Mouse (Mus musculus): ENCODE data around the gene Slc4a1. TPM values are rescaled to one million over a fixed set of nuclear protein-coding genes. Genes with fewer than 3 reads are reported as not detected.

The Slc4a1 gene
- polyA plus RNA-seq, 1 experiment from 2014 or later = 5.6 TPM

DNA sequence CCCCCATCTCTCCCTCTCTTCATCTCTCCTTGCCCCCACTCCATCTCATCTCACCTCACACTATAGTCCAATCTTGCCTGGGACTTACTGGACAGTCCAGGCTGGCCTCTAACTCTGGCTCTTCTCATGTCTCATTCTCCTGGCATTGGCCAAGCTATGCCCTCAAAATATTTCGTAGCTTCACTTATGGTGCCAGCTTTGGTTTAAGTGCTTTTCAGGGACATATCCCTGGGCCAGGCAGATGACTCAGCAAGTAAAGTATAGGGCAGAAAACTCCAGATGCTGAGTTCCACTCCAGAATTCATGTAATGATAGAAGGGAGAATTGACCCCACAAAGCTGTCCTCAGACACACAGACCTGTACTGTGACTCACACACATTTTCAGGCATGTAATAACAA lies 29.8 kb downstream of the Slc4a1 start:
- H3K27me3 ChIP-seq (ENCODE audit: control insufficient read depth, insufficient read depth, low read length) = no peaks in the 10 kb centered on the region
- H3K9ac ChIP-seq (ENCODE audit: low read length) = no peak overlapping the region
- no peak for ATAC-seq (ENCODE audit: insufficient number of reproducible peaks, insufficient read depth, low FRiP score, low read depth)
- H3K4me1 ChIP-seq (ENCODE audit: control insufficient read depth in 2 of 2, insufficient read depth in 2 of 2, low read length in 2 of 2) = peaks cover 4 to 16% of the 10 kb centered on the region in 2 experiments
- no peaks in the 10 kb centered on the region for H3K9me3 ChIP-seq (ENCODE audit: control insufficient read depth, low read length)
- no peaks in the 10 kb centered on the region for H3K36me3 ChIP-seq (ENCODE audit: control insufficient read depth, insufficient read depth, low read length)
- no peak overlapping the region for H3K27ac ChIP-seq (replicated peaks in 1 of 2; ENCODE audit: control insufficient read depth in 1 of 2, insufficient read depth in 1 of 2, low read depth in 2 of 2, low read length in 2 of 2)
- no peak overlapping the region for H3K4me2 ChIP-seq (ENCODE audit: low read length)
- 72% methylated on average over 1 of the region's 1 CpGs for WGBS
- no peak overlapping the region for H3K4me3 ChIP-seq (ENCODE audit: control insufficient read depth in 1 of 2, insufficient read depth in 1 of 2, low read depth in 1 of 2, low read length in 2 of 2)

DNA sequence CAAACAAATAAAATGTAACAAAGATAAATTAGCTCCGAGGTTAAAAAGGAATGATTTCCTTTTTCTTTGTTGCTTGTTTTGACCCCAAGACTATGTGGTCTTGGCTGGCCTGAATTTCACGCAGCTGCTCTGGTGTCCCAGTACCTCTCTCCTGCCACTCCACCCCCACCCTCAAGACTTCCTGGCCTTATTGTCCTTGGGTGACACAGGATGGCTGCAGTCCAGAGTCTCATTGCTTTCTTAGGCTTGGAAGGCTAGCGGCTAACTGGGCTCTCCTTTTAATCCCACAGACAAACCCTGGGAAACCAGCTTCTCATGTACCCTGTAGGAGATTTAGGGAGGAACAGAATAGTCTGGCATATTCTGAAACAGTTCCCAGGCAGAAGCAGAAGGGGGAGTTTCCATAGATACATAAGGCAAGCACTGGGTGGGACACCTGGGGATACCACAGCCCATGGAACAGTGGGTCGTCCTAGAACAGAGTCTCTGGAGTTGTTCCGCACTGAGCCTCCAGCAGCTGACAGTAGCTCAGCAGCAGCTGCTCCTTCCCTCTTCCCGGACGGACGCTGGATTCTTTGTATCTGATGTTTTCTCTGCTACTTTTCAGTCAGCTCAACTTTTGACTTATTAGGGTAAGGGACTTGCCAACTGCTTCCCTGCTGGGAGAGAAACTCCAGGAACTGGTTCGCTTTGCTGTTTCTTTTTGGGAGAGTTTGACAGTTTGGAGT lies 30.9 kb downstream of the Slc4a1 start:
- Histone ChIP-seq H3K4me1 (ENCODE audit: control insufficient read depth in 2 of 2, insufficient read depth in 2 of 2, low read length in 2 of 2) (peaks cover 4 to 16% of the 10 kb centered on the region in 2 experiments), H3K36me3 (ENCODE audit: control insufficient read depth, insufficient read depth, low read length) (no peaks in the 10 kb centered on the region), H3K27ac (replicated peaks in 1 of 2; ENCODE audit: control insufficient read depth in 1 of 2, insufficient read depth in 1 of 2, low read depth in 2 of 2, low read length in 2 of 2) (peak overlapping the region in 1 of 2 experiments; percentile 37; a peak in 2 of 4 replicates), H3K9me3 (ENCODE audit: control insufficient read depth, low read length) (no peaks in the 10 kb centered on the region), H3K9ac (ENCODE audit: low read length) (0 out of 2 replicates have a peak overlapping the region, but pooled peaks have one; percentile 30), H3K4me3 (ENCODE audit: control insufficient read depth in 1 of 2, insufficient read depth in 1 of 2, low read depth in 1 of 2, low read length in 2 of 2) (no peak overlapping the region), H3K4me2 (ENCODE audit: low read length) (0 out of 2 replicates have a peak overlapping the region, but pooled peaks have one; percentile 13), H3K27me3 (ENCODE audit: control insufficient read depth, insufficient read depth, low read length) (no peaks in the 10 kb centered on the region)
- ATAC-seq (ENCODE audit: insufficient number of reproducible peaks, insufficient read depth, low FRiP score, low read depth) = no peak
- 30% methylated on average over 9 of the region's 9 CpGs for WGBS

GRCm38 (mm10) chr11:102334010-102334409 lies 32.0 kb downstream of the Slc4a1 start:
- Histone ChIP-seq H3K4me3 (ENCODE audit: control insufficient read depth in 1 of 2, insufficient read depth in 1 of 2, low read depth in 1 of 2, low read length in 2 of 2) (no peak overlapping the region), H3K4me1 (ENCODE audit: control insufficient read depth in 2 of 2, insufficient read depth in 2 of 2, low read length in 2 of 2) (peaks cover 2 to 11% of the 10 kb centered on the region in 2 experiments; a peak in 3 of 4 replicates), H3K9ac (ENCODE audit: low read length) (no peak overlapping the region), H3K4me2 (ENCODE audit: low read length) (no peak overlapping the region), H3K27ac (replicated peaks in 1 of 2; ENCODE audit: control insufficient read depth in 1 of 2, insufficient read depth in 1 of 2, low read depth in 2 of 2, low read length in 2 of 2) (no peak overlapping the region), H3K9me3 (ENCODE audit: control insufficient read depth, low read length) (no peaks in the 10 kb centered on the region), H3K36me3 (ENCODE audit: control insufficient read depth, insufficient read depth, low read length) (no peaks in the 10 kb centered on the region), H3K27me3 (ENCODE audit: control insufficient read depth, insufficient read depth, low read length) (no peaks in the 10 kb centered on the region)
- 58% methylated on average over 4 of the region's 4 CpGs for WGBS
- ATAC-seq (ENCODE audit: insufficient number of reproducible peaks, insufficient read depth, low FRiP score, low read depth) = no peak

DNA sequence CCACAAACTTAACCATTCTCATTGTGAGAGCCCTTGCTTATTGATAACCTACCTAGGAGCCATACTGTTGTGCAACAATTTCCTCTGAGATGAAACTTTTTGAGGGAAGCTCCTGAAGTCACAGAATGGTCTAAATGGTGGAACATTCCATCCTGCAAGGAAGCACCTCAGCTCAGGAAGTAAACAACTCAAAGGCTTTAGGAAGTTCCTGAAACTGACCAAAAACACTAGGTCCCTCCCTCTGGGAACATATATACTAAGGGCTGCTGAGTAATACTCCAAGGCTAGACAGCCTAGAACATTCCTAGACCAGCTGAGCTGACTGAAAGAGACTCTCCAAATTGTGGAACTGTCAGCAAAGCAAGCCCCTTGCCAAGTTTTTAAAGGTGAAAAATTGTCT lies 32.9 kb downstream of the Slc4a1 start:
- ATAC-seq (ENCODE audit: insufficient number of reproducible peaks, insufficient read depth, low FRiP score, low read depth) = no peak
- Histone ChIP-seq H3K27ac (replicated peaks in 1 of 2; ENCODE audit: control insufficient read depth in 1 of 2, insufficient read depth in 1 of 2, low read depth in 2 of 2, low read length in 2 of 2) (no peak overlapping the region), H3K9ac (ENCODE audit: low read length) (no peak overlapping the region), H3K4me3 (ENCODE audit: control insufficient read depth in 1 of 2, insufficient read depth in 1 of 2, low read depth in 1 of 2, low read length in 2 of 2) (no peak overlapping the region), H3K27me3 (ENCODE audit: control insufficient read depth, insufficient read depth, low read length) (no peaks in the 10 kb centered on the region), H3K4me1 (ENCODE audit: control insufficient read depth in 2 of 2, insufficient read depth in 2 of 2, low read length in 2 of 2) (peaks cover 2 to 6% of the 10 kb centered on the region in 2 experiments; a peak in 2 of 4 replicates), H3K9me3 (ENCODE audit: control insufficient read depth, low read length) (no peaks in the 10 kb centered on the region), H3K4me2 (ENCODE audit: low read length) (no peak overlapping the region), H3K36me3 (ENCODE audit: control insufficient read depth, insufficient read depth, low read length) (no peaks in the 10 kb centered on the region)

DNA sequence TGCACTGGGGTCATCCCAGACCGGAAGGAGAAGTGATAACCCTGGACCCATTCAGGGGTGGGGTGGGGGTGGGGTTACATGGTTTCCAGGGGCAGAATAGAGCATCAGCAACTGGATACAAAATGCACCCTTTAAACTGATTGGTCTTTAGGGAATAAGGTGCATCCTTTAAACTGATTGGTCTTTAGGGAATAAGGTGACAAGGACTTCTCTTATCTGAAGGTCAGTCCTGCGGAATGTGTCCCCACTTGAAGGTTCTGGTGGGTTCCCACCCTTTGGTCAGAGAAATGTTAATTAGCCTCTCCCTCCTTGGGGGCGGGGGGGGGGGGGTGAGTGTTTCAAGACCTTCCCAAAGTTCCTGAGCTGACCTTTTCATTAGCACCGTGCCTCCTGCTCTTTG lies 34.2 kb downstream of the Slc4a1 start:
- H3K9me3 ChIP-seq (ENCODE audit: control insufficient read depth, low read length) = no peaks in the 10 kb centered on the region
- 22% methylated on average over 4 of the region's 4 CpGs for WGBS
- no peaks in the 10 kb centered on the region for H3K27me3 ChIP-seq (ENCODE audit: control insufficient read depth, insufficient read depth, low read length)
- H3K4me1 ChIP-seq (ENCODE audit: control insufficient read depth in 2 of 2, insufficient read depth in 2 of 2, low read length in 2 of 2) = peaks cover 2 to 6% of the 10 kb centered on the region in 2 experiments; a peak in 2 of 4 replicates
- H3K36me3 ChIP-seq (ENCODE audit: control insufficient read depth, insufficient read depth, low read length) = no peaks in the 10 kb centered on the region
- ATAC-seq (ENCODE audit: insufficient number of reproducible peaks, insufficient read depth, low FRiP score, low read depth) = no peak
- H3K9ac ChIP-seq (ENCODE audit: low read length) = no peak overlapping the region
- H3K4me2 ChIP-seq (ENCODE audit: low read length) = no peak overlapping the region
- H3K27ac ChIP-seq (replicated peaks in 1 of 2; ENCODE audit: control insufficient read depth in 1 of 2, insufficient read depth in 1 of 2, low read depth in 2 of 2, low read length in 2 of 2) = no peak overlapping the region
- H3K4me3 ChIP-seq (ENCODE audit: control insufficient read depth in 1 of 2, insufficient read depth in 1 of 2, low read depth in 1 of 2, low read length in 2 of 2) = no peak overlapping the region

DNA sequence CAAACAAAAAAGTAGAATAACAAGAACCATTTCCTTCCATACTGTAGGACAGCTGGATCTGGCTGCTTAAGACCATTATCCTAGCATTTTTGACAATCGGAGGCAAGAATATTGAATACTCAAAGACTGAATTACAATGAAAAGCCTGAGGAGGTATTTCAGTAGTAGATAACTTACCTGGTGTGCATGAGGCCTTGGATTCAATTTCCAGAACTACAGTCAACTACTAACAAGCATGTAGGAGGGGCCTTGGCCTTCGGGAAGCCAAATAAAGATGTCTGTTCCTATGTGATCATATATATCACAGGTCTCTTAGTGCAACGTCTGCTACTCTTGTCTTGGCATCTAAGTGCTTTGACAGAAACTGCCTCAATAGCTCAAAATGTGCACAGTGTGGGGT lies 36.0 kb downstream of the Slc4a1 start:
- Histone ChIP-seq H3K27me3 (ENCODE audit: control insufficient read depth, insufficient read depth, low read length) (no peaks in the 10 kb centered on the region), H3K4me2 (ENCODE audit: low read length) (no peak overlapping the region), H3K9me3 (ENCODE audit: control insufficient read depth, low read length) (no peaks in the 10 kb centered on the region), H3K4me1 (ENCODE audit: control insufficient read depth in 2 of 2, insufficient read depth in 2 of 2, low read length in 2 of 2) (peaks cover 0 to under 1% of the 10 kb centered on the region in 2 experiments; a peak in 1 of 4 replicates), H3K27ac (replicated peaks in 1 of 2; ENCODE audit: control insufficient read depth in 1 of 2, insufficient read depth in 1 of 2, low read depth in 2 of 2, low read length in 2 of 2) (no peak overlapping the region), H3K36me3 (ENCODE audit: control insufficient read depth, insufficient read depth, low read length) (no peaks in the 10 kb centered on the region), H3K9ac (ENCODE audit: low read length) (no peak overlapping the region), H3K4me3 (ENCODE audit: control insufficient read depth in 1 of 2, insufficient read depth in 1 of 2, low read depth in 1 of 2, low read length in 2 of 2) (no peak overlapping the region)
- WGBS = 73% methylated on average over 3 of the region's 3 CpGs
- no peak for ATAC-seq (ENCODE audit: insufficient number of reproducible peaks, insufficient read depth, low FRiP score, low read depth)

GRCm38 (mm10) chr11:102329518-102329917 lies 36.5 kb downstream of the Slc4a1 start:
- Histone ChIP-seq H3K4me1 (ENCODE audit: control insufficient read depth in 2 of 2, insufficient read depth in 2 of 2, low read length in 2 of 2) (no peaks in the 10 kb centered on the region), H3K27me3 (ENCODE audit: control insufficient read depth, insufficient read depth, low read length) (no peaks in the 10 kb centered on the region), H3K9ac (ENCODE audit: low read length) (no peak overlapping the region), H3K9me3 (ENCODE audit: control insufficient read depth, low read length) (no peaks in the 10 kb centered on the region), H3K27ac (replicated peaks in 1 of 2; ENCODE audit: control insufficient read depth in 1 of 2, insufficient read depth in 1 of 2, low read depth in 2 of 2, low read length in 2 of 2) (no peak overlapping the region), H3K4me3 (ENCODE audit: control insufficient read depth in 1 of 2, insufficient read depth in 1 of 2, low read depth in 1 of 2, low read length in 2 of 2) (no peak overlapping the region), H3K4me2 (ENCODE audit: low read length) (no peak overlapping the region), H3K36me3 (ENCODE audit: control insufficient read depth, insufficient read depth, low read length) (no peaks in the 10 kb centered on the region)
- ATAC-seq (ENCODE audit: insufficient number of reproducible peaks, insufficient read depth, low FRiP score, low read depth) = no peak

DNA sequence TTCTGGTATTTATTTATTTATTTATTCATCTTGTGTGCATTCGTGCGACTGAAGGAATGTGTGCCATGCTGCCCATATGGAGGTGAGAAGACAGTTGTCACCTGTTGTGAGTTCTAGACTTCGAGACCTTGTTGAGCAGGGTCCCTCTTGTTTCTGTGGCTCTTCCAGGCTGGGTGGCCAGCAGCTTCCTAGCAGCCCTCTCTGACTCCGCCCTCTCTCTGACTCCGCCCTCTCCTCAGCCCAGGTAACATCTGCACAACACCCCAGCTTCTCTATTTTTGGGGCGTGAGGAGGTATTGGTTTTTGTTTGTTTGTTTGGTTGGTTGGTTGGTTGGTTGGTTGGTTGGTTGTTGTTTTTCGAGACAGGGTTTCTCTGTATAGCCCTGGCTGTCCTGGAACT lies 38.2 kb downstream of the Slc4a1 start:
- WGBS = 79% methylated on average over 7 of the region's 7 CpGs
- H3K4me2 ChIP-seq (ENCODE audit: low read length) = no peak overlapping the region

More for the DNA sequence above, 38.2 kb downstream of the Slc4a1 start:
- Histone ChIP-seq H3K27ac (replicated peaks in 1 of 2; ENCODE audit: control insufficient read depth in 1 of 2, insufficient read depth in 1 of 2, low read depth in 2 of 2, low read length in 2 of 2) (no peak overlapping the region), H3K9ac (ENCODE audit: low read length) (no peak overlapping the region), H3K27me3 (ENCODE audit: control insufficient read depth, insufficient read depth, low read length) (no peaks in the 10 kb centered on the region), H3K4me3 (ENCODE audit: control insufficient read depth in 1 of 2, insufficient read depth in 1 of 2, low read depth in 1 of 2, low read length in 2 of 2) (no peak overlapping the region), H3K4me1 (ENCODE audit: control insufficient read depth in 2 of 2, insufficient read depth in 2 of 2, low read length in 2 of 2) (no peaks in the 10 kb centered on the region), H3K9me3 (ENCODE audit: control insufficient read depth, low read length) (no peaks in the 10 kb centered on the region), H3K36me3 (ENCODE audit: control insufficient read depth, insufficient read depth, low read length) (no peaks in the 10 kb centered on the region)
- no peak for ATAC-seq (ENCODE audit: insufficient number of reproducible peaks, insufficient read depth, low FRiP score, low read depth)

All from heart, embryonic 14.5 days (tissue).